Mouse (Mus musculus) ES-E14 (cell line): ENCODE measurements around the gene Adcy7.

ENCODE experiments used
- CHD2 ChIP-seq: IDR thresholded peaks from 2 replicates; pipeline ENCODE4 v1.6.1; 2014; ENCODE audit warnings: mild to moderate bottlenecking, low read depth, low read length, inconsistent platforms
- HCFC1 ChIP-seq: IDR thresholded peaks from 2 replicates; pipeline ENCODE4 v1.6.1; 2012; ENCODE audit warnings: low read length, inconsistent platforms, borderline replicate concordance; ENCODE audit not compliant: insufficient read depth
- MAFK ChIP-seq: IDR thresholded peaks from 2 replicates; pipeline ENCODE4 v1.6.1; 2014; ENCODE audit warnings: mild to moderate bottlenecking, low read depth, low read length, inconsistent platforms; ENCODE audit not compliant: insufficient read depth
- ZC3H11A ChIP-seq: IDR thresholded peaks from 2 replicates; pipeline ENCODE4 v1.6.1; 2012; ENCODE audit warnings: low read depth, mild to moderate bottlenecking, inconsistent platforms, low read length, borderline replicate concordance

- no peak for TF ChIP-seq MAFK
- TF ChIP-seq ZC3H11A, result no peak
- TF ChIP-seq HCFC1, result no peak
- no peak for TF ChIP-seq CHD2
These were observed 47.9 kb downstream of the Adcy7 start for GRCm38 (mm10) chr8:88320134-88320533.
